Mouse (Mus musculus) small intestine, adult 2 months (tissue): ENCODE measurements around the gene Ube2e3.

Source experiments
- CTCF ChIP-seq: fragments of 200-500 bp; IDR thresholded peaks from 2 replicates; pipeline ENCODE4 v1.5.1; 2012; ENCODE audit warnings: low read depth, mild to moderate bottlenecking, control low read depth, inconsistent platforms, low read length, moderate library complexity, mixed read lengths; ENCODE audit not compliant: insufficient replicate concordance, insufficient read length; ENCODE audit errors: extremely low read depth
- POLR2A ChIP-seq: fragments of 200-500 bp; IDR thresholded peaks from 2 replicates; pipeline ENCODE4 v1.6.1; 2012; ENCODE audit warnings: low read depth, mild to moderate bottlenecking, control low read depth, inconsistent platforms, low read length, moderate library complexity

DNA sequence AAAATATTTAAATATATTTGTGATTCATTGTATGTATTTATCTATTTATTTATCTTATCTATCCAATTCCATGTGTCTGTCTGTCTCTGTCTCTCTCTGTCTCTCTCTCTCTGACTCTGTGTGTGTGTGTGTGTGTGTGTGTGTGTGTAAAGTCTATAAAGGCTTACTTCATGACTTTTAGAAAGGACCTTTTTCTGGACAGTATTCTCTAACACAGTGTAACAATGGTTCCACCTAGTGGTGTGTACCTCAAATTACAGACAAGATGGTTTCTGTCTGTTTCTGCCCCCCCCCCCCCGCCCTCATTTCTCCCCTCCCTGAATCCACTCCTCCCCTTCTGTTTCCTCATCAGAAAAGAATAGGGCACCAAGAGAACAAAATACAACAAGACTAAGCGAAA lies 46.9 kb downstream of the Ube2e3 start:
- TF ChIP-seq CTCF (no peak), POLR2A (no peak)
